Mouse (Mus musculus) testis, adult 2 months (tissue): Measurements from ENCODE around the gene Gm20696. TPM values are rescaled to one million over a fixed set of nuclear protein-coding genes. Genes with fewer than 3 reads are reported as not detected.

Experiments used
- H3K27ac ChIP-seq: fragments of 200-500 bp; 2 replicates; pipeline ENCODE4 v1.5.1; 2012; ENCODE audit warnings: low read depth, low read length; ENCODE audit not compliant: control insufficient read depth, insufficient read depth
- H3K27me3 ChIP-seq: fragments of 200-500 bp; 2 replicates; pipeline ENCODE4 v1.6.1; 2012; ENCODE audit warnings: mild to moderate bottlenecking, low read length, moderate library complexity; ENCODE audit not compliant: control insufficient read depth, insufficient read depth
- H3K36me3 ChIP-seq: fragments of 200-500 bp; 2 replicates; pipeline ENCODE4 v1.6.1; 2012; ENCODE audit warnings: mild to moderate bottlenecking, low read length; ENCODE audit not compliant: control insufficient read depth, insufficient read depth
- H3K4me1 ChIP-seq: fragments of 200-500 bp; 2 replicates; pipeline ENCODE4 v1.6.1; 2012; ENCODE audit warnings: low read length; ENCODE audit not compliant: control insufficient read depth, insufficient read depth
- H3K4me3 ChIP-seq: fragments of 200-500 bp; 2 replicates; pipeline ENCODE4 v1.5.1; 2012; ENCODE audit warnings: low read depth, mild to moderate bottlenecking, low read length, moderate library complexity, mixed read lengths; ENCODE audit not compliant: control insufficient read depth
- CTCF ChIP-seq: fragments of 200-500 bp; IDR thresholded peaks from 2 replicates; pipeline ENCODE4 v1.5.1; 2012; ENCODE audit warnings: low read depth, mild to moderate bottlenecking, inconsistent platforms, low read length, moderate library complexity; ENCODE audit not compliant: control insufficient read depth, insufficient read depth, insufficient replicate concordance
- POLR2A ChIP-seq: fragments of 200-500 bp; IDR thresholded peaks from 2 replicates; pipeline ENCODE4 v1.6.1; 2012; ENCODE audit warnings: low read depth, mild to moderate bottlenecking, inconsistent platforms, low read length, moderate library complexity; ENCODE audit not compliant: control insufficient read depth
- polyA plus RNA-seq: library from polyadenylated mRNA; depleted of rRNA; stranded (reverse); fragments of >200 nt; gene quantifications from 2 replicates; pipeline ENCODE4 v1.2.3, GENCODE M21; 2012

The Gm20696 gene
- polyA plus RNA-seq, 1 experiment, result 0.02 TPM

GRCm38 (mm10) chr6:99478873-99479650 is 187.5 kb downstream of the Gm20696 start:
- TF ChIP-seq POLR2A (no peak), CTCF (no peak)
- H3K27me3 ChIP-seq, result no peaks in the 10 kb centered on the region
- H3K4me1 ChIP-seq, result no peaks in the 10 kb centered on the region
- H3K27ac ChIP-seq, result no peak overlapping the region
- H3K4me3 ChIP-seq, result no peak overlapping the region
- no peaks in the 10 kb centered on the region for H3K36me3 ChIP-seq

- H3K27me3 ChIP-seq, result no peaks in the 10 kb centered on the region
- TF ChIP-seq CTCF (no peak), POLR2A (no peak)
- H3K4me1 ChIP-seq, result no peaks in the 10 kb centered on the region
- no peak overlapping the region for H3K4me3 ChIP-seq
- H3K27ac ChIP-seq, result no peak overlapping the region
- no peaks in the 10 kb centered on the region for H3K36me3 ChIP-seq
Observed at GRCm38 (mm10) chr6:99475040-99475439, 191.6 kb downstream of the Gm20696 start.

- H3K4me1 ChIP-seq, result no peaks in the 10 kb centered on the region
- H3K36me3 ChIP-seq, result no peaks in the 10 kb centered on the region
- TF ChIP-seq CTCF (no peak), POLR2A (no peak)
- H3K27ac ChIP-seq, result no peak overlapping the region
- H3K4me3 ChIP-seq, result no peak overlapping the region
- H3K27me3 ChIP-seq, result no peaks in the 10 kb centered on the region
Observed at GRCm38 (mm10) chr6:99470906-99471305, 195.7 kb downstream of the Gm20696 start.

- Histone ChIP-seq H3K4me3 (no peak overlapping the region), H3K36me3 (no peaks in the 10 kb centered on the region), H3K27ac (no peak overlapping the region), H3K4me1 (no peaks in the 10 kb centered on the region), H3K27me3 (no peaks in the 10 kb centered on the region)
- TF ChIP-seq POLR2A (no peak), CTCF (no peak)
Observed at GRCm38 (mm10) chr6:99469134-99469834, 197.3 kb downstream of the Gm20696 start.

- Histone ChIP-seq H3K36me3 (no peaks in the 10 kb centered on the region), H3K4me3 (no peak overlapping the region), H3K27ac (no peak overlapping the region), H3K4me1 (no peaks in the 10 kb centered on the region), H3K27me3 (no peaks in the 10 kb centered on the region)
- TF ChIP-seq POLR2A (no peak), CTCF (no peak)
Observed at GRCm38 (mm10) chr6:99467831-99468230, 198.8 kb downstream of the Gm20696 start.

GRCm38 (mm10) chr6:99467109-99467508 is 199.5 kb downstream of the Gm20696 start:
- no peaks in the 10 kb centered on the region for H3K4me1 ChIP-seq
- H3K27ac ChIP-seq, result no peak overlapping the region
- H3K4me3 ChIP-seq, result no peak overlapping the region
- no peaks in the 10 kb centered on the region for H3K27me3 ChIP-seq
- no peaks in the 10 kb centered on the region for H3K36me3 ChIP-seq
- no peak for TF ChIP-seq POLR2A

- no peaks in the 10 kb centered on the region for H3K36me3 ChIP-seq
- H3K4me1 ChIP-seq, result no peaks in the 10 kb centered on the region
- TF ChIP-seq CTCF (no peak), POLR2A (no peak)
- no peaks in the 10 kb centered on the region for H3K27me3 ChIP-seq
- H3K4me3 ChIP-seq, result no peak overlapping the region
- no peak overlapping the region for H3K27ac ChIP-seq
Observed at GRCm38 (mm10) chr6:99466354-99466753, 200.2 kb downstream of the Gm20696 start.

- Histone ChIP-seq H3K27ac (no peak overlapping the region), H3K27me3 (no peaks in the 10 kb centered on the region), H3K4me1 (no peaks in the 10 kb centered on the region), H3K4me3 (no peak overlapping the region), H3K36me3 (no peaks in the 10 kb centered on the region)
- no peak for TF ChIP-seq CTCF
- TF ChIP-seq POLR2A, result no peak
Observed at GRCm38 (mm10) chr6:99464449-99464848, 202.1 kb downstream of the Gm20696 start.
